In the genomic region with DNA sequence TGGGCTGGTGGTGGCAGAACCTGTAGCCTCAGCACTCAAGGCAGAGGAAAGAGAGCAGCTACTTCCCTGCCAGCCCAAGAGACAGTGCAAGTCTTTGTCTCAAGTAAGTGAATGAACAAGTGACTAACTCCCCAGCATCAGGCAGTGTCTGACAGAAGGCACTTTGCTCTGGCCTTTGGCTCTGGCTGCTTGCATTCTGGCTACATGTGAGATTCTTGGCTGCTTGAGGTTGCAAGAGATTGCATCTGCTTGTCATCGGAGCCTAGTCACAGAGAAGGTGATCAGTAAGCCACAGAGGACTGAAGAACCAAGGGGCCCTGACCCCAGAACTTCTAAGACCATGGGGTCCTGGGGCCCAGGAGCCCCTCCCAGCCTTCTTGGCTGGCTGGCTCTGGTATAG, we compare ENCODE assay signal across 15 mouse cellular contexts.
"Had no signal": no experiment of that assay in that cellular context is flagged by ENCODE, and none has a peak within 500 bp of the region (broad histone marks: within the 10 kb centered on the region; RNA-seq: fewer than 3 reads in every experiment).

No protein-coding gene starts in this region.

- DNase-seq: kidney, adult 2 months; kidney, postnatal 14 days; layer of hippocampus, adult 9-11 months; layer of hippocampus, postnatal 36 days; liver; lung, adult 18-20 months; lung, postnatal 36 days; thymus, adult 2 months; thymus, postnatal 25 days had no signal

- H3K4me2 ChIP-seq: kidney, embryonic 15.5 days; limb, embryonic 12.5 days; neural tube, embryonic 12.5 days had no signal

- H3K4me3 ChIP-seq: kidney, embryonic 15.5 days; limb, embryonic 12.5 days; neural tube, embryonic 12.5 days had no signal

- H3K9me3 ChIP-seq: kidney, embryonic 15.5 days; limb, embryonic 12.5 days; neural tube, embryonic 12.5 days had no signal

- H3K27ac ChIP-seq: kidney, embryonic 15.5 days; limb, embryonic 12.5 days; liver, embryonic 14.5 days; neural tube, embryonic 12.5 days; stomach, postnatal 0 days had no signal

- H3K9ac ChIP-seq: kidney, embryonic 15.5 days; limb, embryonic 12.5 days; liver, embryonic 14.5 days; neural tube, embryonic 12.5 days had no signal

- ATAC-seq: intestine, embryonic 16.5 days had no signal

- H3K27me3 ChIP-seq: neural tube, embryonic 12.5 days had no signal

- H3K36me3 ChIP-seq: kidney, embryonic 15.5 days; limb, embryonic 12.5 days; neural tube, embryonic 12.5 days had no signal

- H3K4me1 ChIP-seq: limb, embryonic 12.5 days had no signal
